Comparison of ENCODE assay signal across 25 mouse cellular contexts in genomic region chr9:47378541-47378940, GRCm38 (mm10).
"Had no signal": no experiment of that assay in that cellular context is flagged by ENCODE, and none has a peak within 500 bp of the region (broad histone marks: within the 10 kb centered on the region; RNA-seq: fewer than 3 reads in every experiment).

No protein-coding gene starts in this region.

- H3K4me1 ChIP-seq: hindbrain, embryonic 13.5 days; kidney, embryonic 15.5 days; limb, embryonic 15.5 days had no signal

- H3K9me3 ChIP-seq: heart, embryonic 15.5 days; hindbrain, embryonic 13.5 days; hindbrain, embryonic 15.5 days; kidney, embryonic 15.5 days; limb, embryonic 15.5 days had no signal

- H3K27me3 ChIP-seq: hindbrain, embryonic 13.5 days; hindbrain, embryonic 15.5 days; limb, embryonic 13.5 days; limb, embryonic 15.5 days had no signal

- H3K36me3 ChIP-seq: heart, embryonic 13.5 days; heart, embryonic 15.5 days; hindbrain, embryonic 13.5 days; hindbrain, embryonic 15.5 days; kidney, embryonic 15.5 days; limb, embryonic 13.5 days; limb, embryonic 15.5 days had no signal

- H3K4me3 ChIP-seq: heart, adult 2 months; heart, embryonic 13.5 days; heart, embryonic 15.5 days; hindbrain, embryonic 13.5 days; hindbrain, embryonic 15.5 days; kidney, embryonic 15.5 days; limb, embryonic 13.5 days; limb, embryonic 15.5 days had no signal

- H3K4me2 ChIP-seq: heart, embryonic 11.5 days; heart, embryonic 13.5 days; heart, embryonic 15.5 days; hindbrain, embryonic 13.5 days; hindbrain, embryonic 15.5 days; kidney, embryonic 15.5 days; limb, embryonic 13.5 days; limb, embryonic 15.5 days had no signal

- ATAC-seq: hindbrain, postnatal 0 days; intestine, embryonic 16.5 days had no signal

- H3K27ac ChIP-seq: heart, adult 2 months; heart, embryonic 13.5 days; heart, embryonic 15.5 days; hindbrain, embryonic 13.5 days; hindbrain, embryonic 15.5 days; hindbrain, postnatal 0 days; kidney, embryonic 15.5 days; kidney, postnatal 0 days; limb, embryonic 13.5 days; limb, embryonic 15.5 days had no signal

- DNase-seq: gastrocnemius, postnatal 14 days; gastrocnemius, postnatal 36 days; heart, adult 11 months; heart, adult 2 months; heart, postnatal 14 days; heart, postnatal 36 days; kidney, adult 11 months; kidney, adult 2 months; kidney, adult 9 months; kidney, postnatal 14 days; kidney, postnatal 36 days; layer of hippocampus, adult 9-11 months; layer of hippocampus, postnatal 36 days; left cerebral cortex, postnatal 4 days had no signal

- H3K9ac ChIP-seq: heart, embryonic 13.5 days; heart, embryonic 15.5 days; hindbrain, embryonic 13.5 days; hindbrain, embryonic 15.5 days; kidney, embryonic 15.5 days; limb, embryonic 13.5 days; limb, embryonic 15.5 days had no signal
